Mouse (Mus musculus) small intestine, adult 2 months (tissue): Measurements from ENCODE around the gene Stip1.

Experiments used
- CTCF ChIP-seq: fragments of 200-500 bp; IDR thresholded peaks from 2 replicates; pipeline ENCODE4 v1.5.1; 2012; ENCODE audit warnings: low read depth, mild to moderate bottlenecking, control low read depth, inconsistent platforms, low read length, moderate library complexity, mixed read lengths; ENCODE audit not compliant: insufficient replicate concordance, insufficient read length; ENCODE audit errors: extremely low read depth
- POLR2A ChIP-seq: fragments of 200-500 bp; IDR thresholded peaks from 2 replicates; pipeline ENCODE4 v1.6.1; 2012; ENCODE audit warnings: low read depth, mild to moderate bottlenecking, control low read depth, inconsistent platforms, low read length, moderate library complexity

DNA sequence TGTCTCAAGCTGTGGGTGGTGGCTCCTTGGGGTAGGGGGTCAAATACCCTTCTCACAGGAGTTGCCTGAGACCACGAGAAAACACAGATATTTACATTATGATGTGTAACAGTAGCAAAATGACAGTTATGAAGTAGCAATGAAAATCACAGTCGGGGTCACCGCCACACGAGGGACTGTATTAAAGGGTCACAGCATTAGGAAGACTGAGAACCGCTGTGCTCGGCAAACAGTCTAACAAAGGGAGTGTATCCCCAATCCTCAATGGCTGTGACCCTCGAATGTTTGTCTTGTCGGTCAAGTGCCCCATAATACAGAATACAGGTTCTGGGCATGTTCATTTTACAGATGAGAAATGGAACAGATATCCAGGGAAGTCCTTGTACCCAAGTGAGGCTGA, 45.8 kb downstream of the Stip1 start:
- TF ChIP-seq CTCF (no peak), POLR2A (no peak)
